Mouse (Mus musculus): ENCODE results near the gene Git1.

- TF ChIP-seq CTCF (IDR thresholded peaks at IDR 0.05; ENCODE audit: control insufficient read depth, insufficient read depth, low read length), result no peak
- no peak for TF ChIP-seq POLR2A (IDR thresholded peaks at IDR 0.05; ENCODE audit: borderline replicate concordance, control insufficient read depth, low read depth, low read length)
Observed at GRCm38 (mm10) chr11:77483510-77484255, 9.7 kb upstream of the Git1 start.

All from bone marrow, adult 2 months (tissue).